Mouse (Mus musculus) ES-E14 (cell line): ENCODE results near the gene Sphk2.

Source experiments
- CHD2 ChIP-seq: IDR thresholded peaks from 2 replicates; pipeline ENCODE4 v1.6.1; 2014; ENCODE audit warnings: mild to moderate bottlenecking, low read depth, low read length, inconsistent platforms
- MAFK ChIP-seq: IDR thresholded peaks from 2 replicates; pipeline ENCODE4 v1.6.1; 2014; ENCODE audit warnings: mild to moderate bottlenecking, low read depth, low read length, inconsistent platforms; ENCODE audit not compliant: insufficient read depth
- ZC3H11A ChIP-seq: IDR thresholded peaks from 2 replicates; pipeline ENCODE4 v1.6.1; 2012; ENCODE audit warnings: low read depth, mild to moderate bottlenecking, inconsistent platforms, low read length, borderline replicate concordance
- ZNF384 ChIP-seq: IDR thresholded peaks from 2 replicates; pipeline ENCODE4 v1.6.1; 2012; ENCODE audit warnings: low read depth, low read length, inconsistent platforms

DNA sequence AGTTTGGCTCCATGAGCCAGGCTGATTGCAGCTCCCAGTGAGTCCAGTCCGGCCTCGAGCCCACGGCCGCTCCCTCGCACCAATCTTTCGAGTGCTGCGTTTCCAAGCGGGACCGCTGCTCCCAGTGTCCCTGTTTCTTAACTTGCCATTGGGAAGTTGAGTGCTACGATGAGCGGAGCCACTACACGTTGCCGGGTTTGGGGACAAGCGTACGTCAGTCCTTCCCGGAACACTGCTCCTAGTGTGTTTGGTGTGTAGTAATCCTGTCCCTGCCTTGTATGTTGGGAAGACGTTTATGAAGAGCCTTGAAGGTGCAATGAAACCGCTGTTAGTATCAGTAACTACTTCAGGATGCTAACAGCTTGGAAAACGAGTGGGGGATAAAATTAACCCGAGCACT, 529 bp upstream of the Sphk2 start:
- no peak for TF ChIP-seq ZC3H11A
- TF ChIP-seq MAFK: no peak
- no peak for TF ChIP-seq CHD2
- TF ChIP-seq ZNF384: no peak
